Mouse (Mus musculus) liver, postnatal 0 days (tissue): ENCODE measurements around the gene Pgd. TPM values are rescaled to one million over a fixed set of nuclear protein-coding genes. Genes with fewer than 3 reads are reported as not detected.
"Not testable (repeated sequence)": the region's sequence is repeated elsewhere in the genome, so short reads cannot be mapped to it uniquely, and the experiment has no call there.

ENCODE experiments used
- ATAC-seq: fragments of 200-750 bp; cut with Nextera tagmentation; 2 replicates; pipeline ENCODE4 v1.8.0; 2017; ENCODE audit warnings: mild to moderate bottlenecking, moderate library complexity
- DNase-seq: peaks from one replicate; pipeline ENCODE4 v3.0.0-alpha.2; 2016
- H3K27ac ChIP-seq: fragments of 300-500 bp; sonication (generic); 2 replicates; pipeline ENCODE4 v1.5.1; 2014; ENCODE audit warnings: antibody characterized with exemption, moderate library complexity, mild to moderate bottlenecking, low read depth
- H3K27me3 ChIP-seq: fragments of 300-500 bp; sonication (generic); 2 replicates; pipeline ENCODE4 v1.6.1; 2014; ENCODE audit warnings: low read length, control low read depth, mixed read lengths; ENCODE audit not compliant: insufficient read depth
- H3K36me3 ChIP-seq: fragments of 300-500 bp; sonication (generic); replicated peaks from 2 replicates; pipeline ENCODE4 v1.6.1; 2014; ENCODE audit warnings: mild to moderate bottlenecking, control low read depth, low read length, moderate library complexity, mixed read lengths; ENCODE audit not compliant: insufficient read depth
- H3K4me1 ChIP-seq: fragments of 300-500 bp; sonication (generic); 2 replicates; pipeline ENCODE4 v1.6.1; 2014; ENCODE audit warnings: antibody characterized with exemption, mild to moderate bottlenecking, control low read depth; ENCODE audit not compliant: insufficient read depth
- H3K4me2 ChIP-seq: fragments of 300-500 bp; sonication (generic); 2 replicates; pipeline ENCODE4 v1.6.1; 2014; ENCODE audit warnings: low read depth, mild to moderate bottlenecking, low read length, moderate library complexity, mixed read lengths
- H3K4me3 ChIP-seq: fragments of 300-500 bp; sonication (generic); 2 replicates; pipeline ENCODE4 v1.5.1; 2014; ENCODE audit warnings: low read depth, low read length
- H3K9ac ChIP-seq: fragments of 300-500 bp; sonication (generic); replicated peaks from 2 replicates; pipeline ENCODE4 v1.6.1; 2014; ENCODE audit warnings: mild to moderate bottlenecking, moderate library complexity
- H3K9me3 ChIP-seq: fragments of 300-500 bp; sonication (generic); 2 replicates; pipeline ENCODE4 v1.6.1; 2016; ENCODE audit warnings: mild to moderate bottlenecking, control low read depth, low read length, mixed read lengths
- CTCF ChIP-seq: sonication (generic); IDR thresholded peaks from 2 replicates; pipeline ENCODE4 v1.5.1; 2016; ENCODE audit warnings: antibody characterized with exemption, low read depth
- EP300 ChIP-seq: IDR thresholded peaks from 2 replicates; pipeline ENCODE4 v1.6.1; 2016; ENCODE audit warnings: antibody characterized with exemption, low read depth, mild to moderate bottlenecking
- WGBS: fragments of 180-500 bp; shearing (Covaris S2); extraction: QIAGEN DNeasy Blood & Tissue Kit; methylation state at CpG from one replicate; pipeline ENCODE4 v1.1.7; 2014; ENCODE audit not compliant: insufficient replicate concordance; 5-methylcytosine and 5-hydroxymethylcytosine counted together
- polyA plus RNA-seq: library from polyadenylated mRNA; unstranded; fragments of >200 nt; fragmentation: Nextera tagmentation; extraction: Ambion mirVana; gene quantifications from 2 replicates; pipeline ENCODE4 v1.2.1, GENCODE M21; 2015

Pgd gene
- polyA plus RNA-seq, 1 experiment from 2014 or later, result 49.9 TPM

DNA sequence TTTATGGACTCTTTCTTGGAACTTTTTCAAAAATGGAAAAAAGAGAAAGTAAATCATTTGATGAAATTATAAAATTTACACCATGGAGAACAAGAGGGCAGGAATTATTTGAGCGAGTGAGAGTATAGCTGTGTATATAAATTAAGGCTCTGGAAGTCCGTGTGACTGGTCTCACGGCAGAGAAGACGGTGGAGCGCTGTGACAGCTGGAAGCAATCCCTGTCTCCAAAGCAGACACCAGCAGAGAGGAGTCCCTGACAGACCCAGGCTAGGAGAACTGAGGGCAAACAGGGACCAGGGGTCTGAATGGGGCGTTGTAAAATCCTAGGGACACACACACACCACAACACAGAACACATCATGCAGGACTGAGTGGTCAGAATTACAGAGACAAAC, 40.5 kb downstream of the Pgd start:
- Histone ChIP-seq H3K36me3 (0 out of 2 replicates have a peak, but pooled peaks cover 2% of the 10 kb centered on the region), H3K4me3 (no peak overlapping the region), H3K9ac (no peak overlapping the region), H3K27ac (no peak overlapping the region), H3K4me1 (no peaks in the 10 kb centered on the region), H3K27me3 (no peaks in the 10 kb centered on the region), H3K4me2 (no peak overlapping the region), H3K9me3 (no peaks in the 10 kb centered on the region)
- DNase-seq, result no peak
- no peak for ATAC-seq
- TF ChIP-seq EP300 (no peak), CTCF (no peak)
- WGBS, result 85% methylated on average over 6 of the region's 6 CpGs

DNA sequence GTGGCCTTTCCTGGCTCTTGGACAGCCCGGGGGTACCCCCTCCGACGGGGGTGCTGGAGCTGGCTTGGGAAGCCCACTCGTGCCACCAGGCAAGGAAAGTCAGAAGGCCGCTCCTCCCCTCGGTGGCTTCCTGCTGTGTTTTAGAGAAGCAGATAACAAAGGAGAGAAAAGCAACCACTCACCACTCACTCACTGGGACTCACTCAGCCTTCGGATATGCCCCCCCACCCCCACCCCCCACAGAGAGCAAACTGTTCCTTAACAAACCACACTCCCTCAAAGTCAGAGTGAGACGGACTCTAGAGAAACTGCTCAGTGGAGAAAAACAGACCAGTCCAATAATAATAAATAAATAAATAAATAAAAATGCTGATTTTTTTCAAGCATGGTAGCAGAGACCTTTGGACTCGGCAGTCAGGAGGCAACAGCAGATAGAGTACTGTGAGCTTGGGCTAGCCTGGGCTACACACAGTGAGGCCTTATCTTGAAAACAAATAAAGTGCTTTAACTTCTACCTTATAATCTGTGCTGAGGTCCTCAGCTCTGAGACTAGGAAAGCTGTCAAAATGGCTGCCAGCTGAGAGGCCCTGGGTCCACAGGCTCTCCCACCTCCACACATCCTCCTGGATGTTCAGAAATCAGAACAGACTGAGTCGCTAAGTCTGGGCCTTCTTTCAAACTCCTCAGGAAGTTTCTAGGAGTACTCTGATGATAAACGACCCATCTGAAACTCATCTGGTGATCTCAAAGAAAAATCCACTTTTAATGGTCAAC, 41.0 kb downstream of the Pgd start:
- no peaks in the 10 kb centered on the region for H3K4me1 ChIP-seq
- H3K27me3 ChIP-seq, result no peaks in the 10 kb centered on the region
- 0 out of 2 replicates have a peak, but pooled peaks cover 2% of the 10 kb centered on the region for H3K36me3 ChIP-seq
- H3K9me3 ChIP-seq, result no peaks in the 10 kb centered on the region
- TF ChIP-seq EP300, result no peak
- TF ChIP-seq CTCF, result no peak
- ATAC-seq (no peak), DNase-seq (no peak)
- no peak overlapping the region for H3K9ac ChIP-seq
- H3K4me2 ChIP-seq, result no peak overlapping the region
- WGBS, result 48% methylated on average over 11 of the region's 11 CpGs
- H3K27ac ChIP-seq, result no peak overlapping the region
- H3K4me3 ChIP-seq, result no peak overlapping the region

GRCm38 (mm10) chr4:149123432-149123831, 43.1 kb downstream of the Pgd start:
- Histone ChIP-seq H3K27ac (no peak overlapping the region), H3K36me3 (no peaks in the 10 kb centered on the region), H3K27me3 (no peaks in the 10 kb centered on the region), H3K4me3 (no peak overlapping the region), H3K9ac (no peak overlapping the region), H3K9me3 (no peaks in the 10 kb centered on the region), H3K4me2 (no peak overlapping the region), H3K4me1 (no peaks in the 10 kb centered on the region)
- 73% methylated on average over 5 of the region's 5 CpGs for WGBS
- TF ChIP-seq CTCF (no peak), EP300 (no peak)
- ATAC-seq, result no peak
- DNase-seq, result no peak

- H3K4me3 ChIP-seq, H3K27ac ChIP-seq, H3K4me2 ChIP-seq, DNase-seq, H3K9ac ChIP-seq, H3K9me3 ChIP-seq, H3K27me3 ChIP-seq, H3K4me1 ChIP-seq, H3K36me3 ChIP-seq: not testable (repeated sequence)
- ATAC-seq, result peak; percentile 87
- 48% methylated on average over 12 of the region's 12 CpGs for WGBS
These were observed 46.5 kb downstream of the Pgd start for GRCm38 (mm10) chr4:149119978-149120562.

GRCm38 (mm10) chr4:149103875-149104561, 62.6 kb downstream of the Pgd start, which contains the start of gene Dffa:
Dffa (plus strand) TSS chr4:149104146.
- DNase-seq, result peak; percentile 91
- Histone ChIP-seq H3K4me1 (peaks cover 10% of the 10 kb centered on the region), H3K27ac (peak within 1 kb of the TSS; percentile 85), H3K36me3 (peaks cover 5% of the 10 kb centered on the region; the same call in 1 of the 2 replicates), H3K4me3 (peak within 1 kb of the TSS; percentile 83), H3K9me3 (no peaks in the 10 kb centered on the region), H3K9ac (peak within 1 kb of the TSS; percentile 75), H3K4me2 (peak within 1 kb of the TSS; percentile 81), H3K27me3 (no peaks in the 10 kb centered on the region)
- ATAC-seq, result peak; percentile 83
- TF ChIP-seq EP300 (peak; percentile 38; the same call in 1 of the 2 replicates), CTCF (no peak)
- WGBS, result under 1% methylated on average over 33 of the region's 35 CpGs

- WGBS, result 78% methylated on average over 3 of the region's 3 CpGs
- ATAC-seq, result no peak
- Histone ChIP-seq H3K4me3 (no peak overlapping the region), H3K9me3 (no peaks in the 10 kb centered on the region), H3K9ac (no peak overlapping the region), H3K27me3 (no peaks in the 10 kb centered on the region), H3K27ac (no peak overlapping the region), H3K36me3 (no peaks in the 10 kb centered on the region), H3K4me1 (peaks cover 14% of the 10 kb centered on the region), H3K4me2 (no peak overlapping the region)
- DNase-seq, result no peak
- no peak for TF ChIP-seq EP300
- no peak for TF ChIP-seq CTCF
These were observed 65.1 kb downstream of the Pgd start for GRCm38 (mm10) chr4:149101456-149101855.

DNA sequence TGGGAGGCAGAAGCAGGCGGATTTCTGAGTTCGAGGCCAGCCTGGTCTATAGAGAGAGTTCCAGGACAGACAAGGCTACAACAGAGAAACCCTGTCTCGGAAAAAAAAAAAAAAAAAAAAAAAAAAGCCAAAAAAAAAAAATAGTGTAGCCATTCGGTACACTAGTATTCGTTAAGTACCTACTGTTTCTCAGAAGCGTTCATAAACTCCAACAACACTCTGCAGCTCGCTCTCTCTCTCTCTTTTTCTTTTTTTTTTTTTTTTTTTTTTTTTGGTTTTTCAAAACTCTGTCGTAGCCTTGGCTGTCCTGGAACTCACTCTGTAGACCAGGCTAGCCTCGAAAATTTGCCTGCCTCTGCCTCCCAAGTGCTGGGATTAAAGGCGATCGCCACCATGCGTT, 66.1 kb downstream of the Pgd start:
- H3K4me2 ChIP-seq, H3K4me3 ChIP-seq: not testable (repeated sequence)
- WGBS, result 76% methylated on average over 12 of the region's 12 CpGs

More for the DNA sequence above, 66.1 kb downstream of the Pgd start:
- H3K27ac ChIP-seq, ATAC-seq, H3K9me3 ChIP-seq, DNase-seq, H3K36me3 ChIP-seq, H3K27me3 ChIP-seq, H3K9ac ChIP-seq: not testable (repeated sequence)
- peaks cover 18% of the 10 kb centered on the region for H3K4me1 ChIP-seq
